Mouse (Mus musculus) megakaryocyte, embryonic 14.5 days (primary cell): ENCODE measurements around the gene Ntrk3.

Experiments
- FLI1 ChIP-seq: IDR thresholded peaks from 2 replicates; pipeline ENCODE4 v1.6.1; 2012; ENCODE audit warnings: low read length, inconsistent platforms, mixed read lengths
- GATA1 ChIP-seq: IDR thresholded peaks from 3 replicates; pipeline ENCODE4 v1.6.1; 2012; ENCODE audit warnings: mixed read lengths, low read length, inconsistent platforms, borderline replicate concordance

DNA sequence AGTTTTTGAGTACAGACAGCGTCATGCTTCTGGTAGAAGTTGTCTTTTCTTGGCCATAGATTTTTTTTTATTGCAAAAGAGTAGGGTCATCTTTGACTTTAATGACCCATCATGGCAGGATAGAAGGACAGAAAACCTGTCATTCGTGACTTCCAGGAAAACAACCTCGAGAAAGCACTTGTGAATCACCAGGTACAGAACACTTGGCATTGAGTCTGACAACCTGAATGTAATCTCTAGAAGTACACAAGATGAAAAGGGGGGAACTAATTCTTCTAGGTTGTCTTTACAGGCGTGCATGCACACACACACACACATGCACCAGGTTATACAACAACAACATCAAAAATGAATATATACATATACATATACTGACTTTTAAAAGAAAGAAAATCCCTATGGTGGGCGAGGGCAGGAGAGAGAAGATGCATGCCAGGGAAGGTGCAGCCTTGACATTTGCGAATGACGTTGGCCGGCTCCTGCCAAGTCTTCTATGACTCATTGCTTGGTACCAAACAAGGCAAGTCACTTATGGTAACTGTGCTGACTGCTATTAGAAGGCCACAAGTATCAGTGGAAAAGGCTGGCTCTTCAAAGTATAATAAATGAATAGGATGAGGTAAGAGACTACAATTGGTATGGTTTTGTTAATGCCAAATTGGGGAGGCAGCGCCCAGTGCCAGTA, 217.4 kb downstream of the Ntrk3 start:
- TF ChIP-seq FLI1 (no peak), GATA1 (no peak)
